Mouse (Mus musculus) heart, adult 2 months (tissue): Measurements from ENCODE around the gene Cdk14. TPM values are rescaled to one million over a fixed set of nuclear protein-coding genes. Genes with fewer than 3 reads are reported as not detected.
A peak's percentile ranks its signal among the peaks of the same experiment; 100 is the strongest.

Source experiments
- DNase-seq, 2 experiments: peaks; one replicate each; pipeline ENCODE4 v3.0.0; 2021
- H3K27ac ChIP-seq: fragments of 200-600 bp; 2 replicates; pipeline ENCODE4 v1.8.1; 2022
- H3K27me3 ChIP-seq: fragments of 200-500 bp; 2 replicates; pipeline ENCODE4 v1.6.1; 2012; ENCODE audit warnings: mild to moderate bottlenecking, low read length, inconsistent platforms, mixed read lengths; ENCODE audit not compliant: control insufficient read depth, insufficient read depth
- H3K36me3 ChIP-seq: fragments of 200-500 bp; 2 replicates; pipeline ENCODE4 v1.6.1; 2012; ENCODE audit warnings: low read length, inconsistent platforms; ENCODE audit not compliant: control insufficient read depth, insufficient read depth
- H3K4me1 ChIP-seq: fragments of 200-500 bp; 2 replicates; pipeline ENCODE4 v1.6.1; 2011; ENCODE audit warnings: low read length; ENCODE audit not compliant: control insufficient read depth, insufficient read depth
- H3K4me3 ChIP-seq: fragments of 200-600 bp; 2 replicates; pipeline ENCODE4 v1.8.1; 2022
- H3K79me2 ChIP-seq: fragments of 200-500 bp; replicated peaks from 2 replicates; pipeline ENCODE4 v1.6.1; 2012; ENCODE audit warnings: mild to moderate bottlenecking, inconsistent platforms, low read length, moderate library complexity, mixed read lengths; ENCODE audit not compliant: control insufficient read depth, insufficient read depth
- H3K9ac ChIP-seq: fragments of 200-500 bp; 2 replicates; pipeline ENCODE4 v1.6.1; 2012; ENCODE audit warnings: low read depth, mild to moderate bottlenecking, control low read depth, inconsistent platforms, low read length, mixed read lengths
- CTCF ChIP-seq: fragments of 200-600 bp; IDR thresholded peaks from 2 replicates; pipeline ENCODE4 v1.8.1; 2022; ENCODE audit warnings: antibody characterized with exemption, mild to moderate bottlenecking, moderate library complexity
- EP300 ChIP-seq: fragments of 200-500 bp; IDR thresholded peaks from 2 replicates; pipeline ENCODE4 v1.6.1; 2011; ENCODE audit warnings: low read depth, low read length, control low read depth; ENCODE audit not compliant: insufficient read depth
- POLR2A ChIP-seq: fragments of 200-500 bp; IDR thresholded peaks from 2 replicates; pipeline ENCODE4 v1.6.1; 2011; ENCODE audit warnings: mild to moderate bottlenecking, low read depth, low read length, control low read depth; ENCODE audit not compliant: insufficient read depth
- WGBS: fragments of 180-500 bp; shearing (Covaris S2); methylation state at CpG from one replicate; pipeline ENCODE4 v1.1.7; 2018; 5-methylcytosine and 5-hydroxymethylcytosine counted together
- intact Hi-C: fragments of 180-260 bp; cut with DNase I; formaldehyde crosslinking; loops from one replicate; pipeline ENCODE4 v1.15.1; 2025
- polyA plus RNA-seq: library from polyadenylated mRNA; depleted of rRNA; stranded (reverse); fragments of >200 nt; gene quantifications from 2 replicates; pipeline ENCODE4 v1.2.3, GENCODE M21; 2012
- total RNA-seq, 2 experiments: library from RNA; stranded (reverse); gene quantifications; 2 replicates each; pipeline ENCODE4 v1.2.3; 2021

The Cdk14 gene
- total and polyA plus RNA-seq, 3 experiments, result 2.7 to 8.1 (median 7.6) TPM

- WGBS, result 46% methylated on average over 9 of the region's 9 CpGs
- H3K4me1 ChIP-seq, result no peaks in the 10 kb centered on the region
- no peak for DNase-seq
- H3K36me3 ChIP-seq, result no peaks in the 10 kb centered on the region
- TF ChIP-seq POLR2A, result no peak
- no peak for TF ChIP-seq EP300
- no peak for TF ChIP-seq CTCF
- H3K27ac ChIP-seq, result no peak overlapping the region
- intact Hi-C loops, result no loop called here
- H3K79me2 ChIP-seq, result no peaks in the 10 kb centered on the region
- no peaks in the 10 kb centered on the region for H3K27me3 ChIP-seq
- H3K4me3 ChIP-seq, result no peak overlapping the region
- no peak overlapping the region for H3K9ac ChIP-seq
Observed at GRCm38 (mm10) chr5:4773090-4773772, 646.9 kb downstream of the Cdk14 start.

- intact Hi-C loops, result no loop called here
- no peaks in the 10 kb centered on the region for H3K79me2 ChIP-seq
Observed at GRCm38 (mm10) chr5:4770609-4771008, 649.5 kb downstream of the Cdk14 start.

DNA sequence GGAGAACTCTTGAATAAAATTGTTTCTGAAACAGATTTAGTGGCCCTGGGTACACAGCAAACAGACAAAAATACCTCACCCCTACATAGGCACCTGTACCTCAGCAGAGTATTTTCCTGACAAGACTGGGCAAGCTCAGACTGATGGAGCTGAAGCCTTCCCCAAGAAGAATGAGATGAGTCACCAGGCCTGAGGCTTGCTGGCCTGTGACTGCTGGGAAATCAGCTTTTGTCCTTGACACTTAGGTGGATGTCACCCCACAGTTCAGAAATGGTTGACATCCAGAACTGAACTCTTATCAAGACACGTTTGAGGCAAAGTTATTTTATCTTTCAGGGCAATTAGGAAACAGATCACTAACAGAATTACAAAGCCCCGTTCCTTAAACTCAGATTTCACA, 652.2 kb downstream of the Cdk14 start:
- Histone ChIP-seq H3K27me3 (no peaks in the 10 kb centered on the region), H3K79me2 (no peaks in the 10 kb centered on the region), H3K36me3 (no peaks in the 10 kb centered on the region), H3K4me1 (no peaks in the 10 kb centered on the region), H3K4me3 (no peak overlapping the region), H3K9ac (no peak overlapping the region), H3K27ac (no peak overlapping the region)
- no peak for DNase-seq
- TF ChIP-seq POLR2A, result no peak
- no peak for TF ChIP-seq EP300
- TF ChIP-seq CTCF, result no peak
- 43% methylated on average over 2 of the region's 2 CpGs for WGBS
- intact Hi-C loops, result no loop called here

More at GRCm38 (mm10) chr5:4770609-4771008, 649.5 kb downstream of the Cdk14 start:
- H3K4me3 ChIP-seq, result no peak overlapping the region
- H3K36me3 ChIP-seq, result no peaks in the 10 kb centered on the region
- 80% methylated on average over 1 of the region's 1 CpGs for WGBS
- no peak overlapping the region for H3K27ac ChIP-seq
- TF ChIP-seq POLR2A (no peak), EP300 (no peak), CTCF (no peak)
- no peaks in the 10 kb centered on the region for H3K27me3 ChIP-seq
- H3K9ac ChIP-seq, result no peak overlapping the region
- H3K4me1 ChIP-seq, result no peaks in the 10 kb centered on the region
- DNase-seq, result no peak

DNA sequence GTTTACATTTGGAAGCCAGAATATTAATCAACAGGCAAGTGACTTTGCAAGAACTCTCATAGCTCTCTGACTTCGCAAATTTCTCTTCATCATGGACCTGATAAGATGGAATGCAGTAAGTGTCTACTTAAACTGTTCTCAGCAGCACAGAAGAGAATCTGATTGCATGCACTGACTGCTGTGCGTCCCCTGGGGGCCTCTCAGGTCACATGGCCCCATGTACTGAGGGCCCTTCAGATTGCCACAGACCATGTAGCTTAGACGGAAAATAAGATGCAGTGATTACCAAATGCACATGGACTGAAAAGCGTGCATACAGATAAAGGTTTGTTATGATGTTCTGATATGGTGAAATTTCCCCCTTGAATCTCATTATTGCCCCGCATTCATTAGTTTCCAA, 653.4 kb downstream of the Cdk14 start:
- Histone ChIP-seq H3K4me1 (no peaks in the 10 kb centered on the region), H3K9ac (no peak overlapping the region), H3K27ac (no peak overlapping the region), H3K79me2 (no peaks in the 10 kb centered on the region), H3K4me3 (no peak overlapping the region), H3K36me3 (no peaks in the 10 kb centered on the region), H3K27me3 (no peaks in the 10 kb centered on the region)
- 66% methylated on average over 5 of the region's 5 CpGs for WGBS
- intact Hi-C loops, result no loop called here
- TF ChIP-seq POLR2A, result no peak
- no peak for TF ChIP-seq EP300
- TF ChIP-seq CTCF, result no peak
- no peak for DNase-seq

GRCm38 (mm10) chr5:4761891-4762290, 658.2 kb downstream of the Cdk14 start:
- Histone ChIP-seq H3K4me1 (no peaks in the 10 kb centered on the region), H3K4me3 (no peak overlapping the region), H3K27ac (no peak overlapping the region), H3K9ac (no peak overlapping the region), H3K79me2 (no peaks in the 10 kb centered on the region), H3K27me3 (no peaks in the 10 kb centered on the region), H3K36me3 (no peaks in the 10 kb centered on the region)
- DNase-seq, result no peak
- intact Hi-C loops, result no loop called here
- TF ChIP-seq POLR2A, result no peak
- no peak for TF ChIP-seq CTCF
- TF ChIP-seq EP300, result no peak

GRCm38 (mm10) chr5:4758331-4759080, 661.6 kb downstream of the Cdk14 start:
- Histone ChIP-seq H3K9ac (peak overlapping the region; percentile 71), H3K27me3 (no peaks in the 10 kb centered on the region), H3K36me3 (no peaks in the 10 kb centered on the region), H3K79me2 (no peaks in the 10 kb centered on the region), H3K4me3 (peak overlapping the region; percentile 83), H3K27ac (peak overlapping the region; percentile 88), H3K4me1 (no peaks in the 10 kb centered on the region)
- DNase-seq, result no peak
- TF ChIP-seq CTCF (no peak), POLR2A (no peak), EP300 (no peak)
- WGBS, result 1% methylated on average over 23 of the region's 23 CpGs
- intact Hi-C loops, result loop anchor here (10.0 kb wide), 2 partner anchors 156 to 744 kb away; no protein-coding TSS in a partner anchor
